Mouse (Mus musculus) CD4-positive, CD25-positive, alpha-beta regulatory T cell, adult 2 months (primary cell): ENCODE measurements around the gene Dgke.
"Not testable (repeated sequence)": the region's sequence is repeated elsewhere in the genome, so short reads cannot be mapped to it uniquely, and the experiment has no call there.

ENCODE experiments used
- DNase-seq: peaks from one replicate; pipeline ENCODE4 v3.0.0-alpha.2; 2012; ENCODE audit warnings: low read depth, low spot score

Gene Dgke

GRCm38 (mm10) chr11:89074783-89075413 lies 8.2 kb upstream of the Dgke start:
- DNase-seq, result no peak

DNA sequence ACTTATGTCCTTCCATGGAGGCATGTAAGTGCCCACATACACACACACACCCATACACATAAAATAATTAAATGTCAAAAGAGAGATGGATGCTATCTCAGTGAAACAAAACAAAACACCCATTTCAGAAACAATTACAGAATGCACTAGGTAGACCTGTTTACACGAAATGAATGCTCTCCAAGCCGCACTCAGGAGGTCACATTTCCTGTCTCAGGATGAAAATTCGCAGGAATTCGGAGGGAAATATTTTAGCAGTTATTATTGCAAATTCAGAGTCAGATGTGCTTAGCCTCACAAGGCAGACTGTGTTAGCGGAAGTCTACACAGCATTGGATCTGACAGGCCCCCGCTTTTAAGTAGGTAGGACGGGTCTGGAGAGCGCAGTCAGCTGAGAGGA lies 6.9 kb upstream of the Dgke start, which contains the start of gene Gm525:
Gm525 (plus strand) TSS at position 301 of the 400 bp plus-strand sequence.
- DNase-seq, result no peak

GRCm38 (mm10) chr11:89071522-89071921 lies 4.9 kb upstream of the Dgke start:
- DNase-seq, result no peak

GRCm38 (mm10) chr11:89069303-89069702 lies 2.7 kb upstream of the Dgke start:
- DNase-seq, result peak; percentile 83

DNA sequence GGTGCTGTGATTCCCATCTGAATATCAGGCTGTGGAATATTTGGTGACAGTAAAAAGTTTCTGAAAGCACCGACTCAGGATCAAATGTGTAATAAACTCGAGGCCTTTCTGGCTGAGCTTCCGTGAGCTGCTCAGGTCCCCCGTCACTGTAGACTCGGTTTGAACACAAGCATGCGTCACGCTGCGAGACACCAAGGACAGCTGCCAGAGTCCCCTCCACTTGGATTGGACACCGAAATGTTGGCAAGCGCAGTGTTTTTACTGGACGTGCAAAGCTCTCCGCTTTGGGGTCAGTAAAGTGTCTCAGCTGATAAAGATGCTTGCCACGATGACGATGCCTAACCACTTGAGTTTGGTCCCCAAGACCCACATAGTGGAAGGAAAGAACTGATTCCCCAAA lies 2.0 kb upstream of the Dgke start:
- DNase-seq, result no peak

GRCm38 (mm10) chr11:89067871-89068490 lies 1.3 kb upstream of the Dgke start:
- DNase-seq, result no peak

DNA sequence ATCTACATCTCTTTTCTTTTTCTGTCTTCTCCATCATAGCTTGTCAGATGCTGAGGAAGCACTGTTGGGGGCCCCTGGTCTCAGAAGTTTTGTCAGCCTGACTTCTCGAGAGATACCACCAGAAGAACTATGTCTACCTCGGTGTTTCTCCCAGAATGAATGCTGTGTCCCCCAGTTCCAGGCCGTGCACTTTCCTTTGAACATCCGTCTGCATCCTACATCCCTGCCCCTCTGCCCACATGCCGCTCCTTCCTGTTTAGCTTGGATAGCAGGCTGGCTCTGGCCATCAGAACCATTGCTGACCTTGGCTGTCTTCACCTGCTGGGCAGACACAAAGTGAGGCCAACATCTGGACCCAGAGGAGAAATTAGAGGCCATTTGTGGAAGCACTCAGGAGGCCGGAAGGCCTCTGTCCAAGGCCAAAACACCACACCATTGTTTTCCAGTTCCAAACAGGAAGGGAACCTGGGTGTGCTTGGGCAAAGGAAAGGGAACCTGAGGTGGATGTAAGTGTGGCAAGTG lies 712 bp upstream of the Dgke start:
- no peak for DNase-seq

DNA sequence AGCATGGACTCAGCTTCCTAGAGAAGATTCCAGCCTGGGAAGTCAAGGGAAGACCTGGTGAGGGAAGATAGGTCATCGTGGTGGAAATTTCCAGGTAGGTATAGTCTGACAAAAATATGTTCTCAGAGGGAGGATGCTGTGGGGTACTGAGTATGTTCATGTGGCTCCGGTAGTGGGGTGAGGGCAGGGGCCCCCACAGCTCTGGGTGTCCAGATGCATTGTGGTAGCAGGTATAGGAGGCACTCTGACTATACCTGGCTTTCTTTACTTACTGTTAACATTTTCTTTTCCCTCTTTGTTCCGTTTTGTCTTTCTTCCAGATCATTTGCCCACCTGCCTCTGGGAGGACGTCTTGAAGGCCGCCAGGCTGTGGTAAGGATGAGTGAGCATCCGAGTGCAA lies 524 bp downstream of the Dgke start:
- no peak for DNase-seq

GRCm38 (mm10) chr11:89065297-89065696 lies 1.4 kb downstream of the Dgke start:
- peak; percentile 68 for DNase-seq

GRCm38 (mm10) chr11:89064312-89064711 lies 2.3 kb downstream of the Dgke start:
- no peak for DNase-seq

DNA sequence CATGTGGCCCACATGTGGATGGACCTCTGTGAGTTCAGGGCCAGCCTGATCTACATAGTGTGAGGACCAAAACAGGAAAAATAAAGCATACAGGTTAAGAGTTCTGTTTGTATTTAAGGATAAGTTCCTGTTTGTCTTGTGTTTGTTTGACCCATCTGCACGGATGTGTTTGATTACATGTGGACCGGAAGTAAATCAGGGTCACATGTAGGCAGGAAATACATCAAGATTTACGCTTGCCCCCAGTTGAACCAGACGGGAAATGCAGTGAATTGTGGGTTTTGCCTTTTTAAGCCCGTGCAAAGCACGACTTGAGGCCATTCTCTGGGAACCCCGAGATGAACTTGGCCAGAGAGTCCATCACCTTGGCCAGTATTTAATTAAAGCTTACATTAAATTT lies 5.3 kb downstream of the Dgke start:
- peak; percentile 60 for DNase-seq

- DNase-seq, result peak; percentile 96
Measured at GRCm38 (mm10) chr11:89060423-89061089, 6.1 kb downstream of the Dgke start.

DNA sequence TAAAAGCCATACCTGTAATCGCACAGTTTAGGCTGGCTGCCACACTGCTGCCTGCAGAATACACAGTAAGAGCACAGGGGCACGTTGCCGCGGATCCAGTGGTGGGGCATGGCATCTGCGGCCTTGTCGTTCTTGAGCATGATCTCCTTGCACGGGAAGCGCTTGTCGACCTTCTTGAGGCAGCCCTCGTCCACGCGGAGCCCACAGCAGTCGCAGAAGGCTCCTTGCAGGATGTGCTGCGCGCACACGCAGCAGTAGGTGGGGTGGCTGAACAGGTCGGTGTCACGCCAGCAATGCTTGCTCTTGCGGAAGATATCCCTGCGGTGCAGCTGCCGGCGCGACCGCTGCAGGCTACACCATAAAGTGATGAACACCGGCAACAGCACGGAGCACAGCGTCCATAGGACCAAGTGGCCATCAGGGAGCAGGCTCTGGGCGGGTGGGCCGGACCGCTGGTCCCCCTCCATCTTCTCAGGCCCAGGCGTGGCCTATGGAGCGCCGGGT lies 6.7 kb downstream of the Dgke start:
- DNase-seq, result peak; percentile 78

DNA sequence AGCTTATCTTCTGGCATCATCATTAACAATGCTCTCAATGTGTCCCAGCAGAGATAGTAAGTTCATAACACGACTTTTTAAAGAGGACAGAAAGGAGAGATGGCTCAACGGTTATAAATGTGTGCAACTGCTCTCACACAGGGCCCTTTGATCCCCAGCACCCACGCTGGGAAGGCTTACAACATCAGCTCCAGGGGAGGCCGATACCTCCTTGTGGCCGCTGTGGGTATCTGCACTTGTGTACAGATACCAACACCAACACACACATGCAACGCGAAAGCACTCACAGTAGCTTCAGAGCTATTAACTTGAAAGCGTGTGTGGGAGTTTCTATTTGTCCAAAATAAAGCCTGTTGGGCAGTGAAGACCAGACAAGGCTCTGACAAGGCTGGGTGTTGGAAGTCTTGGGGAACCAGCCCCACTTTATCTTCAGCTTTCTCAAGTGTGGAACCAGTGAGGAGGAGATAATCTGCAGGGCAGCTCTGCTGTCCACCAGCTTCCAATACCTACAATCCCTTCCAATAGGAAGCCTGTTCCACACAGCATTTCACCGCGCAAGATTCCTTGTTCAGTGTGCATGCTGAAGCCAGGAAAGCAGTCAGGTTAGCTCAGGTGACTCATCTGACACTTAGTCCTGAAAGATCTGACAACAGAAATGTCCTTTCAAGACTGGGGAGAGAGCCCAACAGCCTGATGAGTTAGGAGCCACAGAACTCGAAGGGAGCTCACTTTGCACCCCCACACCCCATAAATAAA lies 8.0 kb downstream of the Dgke start:
- DNase-seq, result peak; percentile 73

GRCm38 (mm10) chr11:89055931-89056690 lies 10.5 kb downstream of the Dgke start:
- DNase-seq, result no peak

DNA sequence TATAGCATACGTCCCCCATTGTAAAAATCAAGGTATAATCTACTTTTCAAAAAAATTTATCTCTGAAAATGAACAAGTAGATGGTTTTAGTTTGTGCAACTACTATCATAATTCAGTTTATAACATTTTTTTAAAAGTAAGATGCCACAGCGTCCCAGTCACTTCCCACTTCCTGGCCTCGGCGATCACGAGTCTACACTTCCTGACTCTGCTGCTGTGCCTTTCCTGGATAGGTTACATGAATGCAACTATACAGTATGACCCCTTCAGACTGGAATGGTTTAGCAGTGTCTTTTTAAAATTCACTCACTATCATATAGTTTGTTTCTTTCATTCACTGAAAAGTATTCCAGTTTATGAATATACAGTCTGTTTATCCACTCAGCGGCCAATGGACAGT lies 14.9 kb downstream of the Dgke start:
- no peak for DNase-seq

DNA sequence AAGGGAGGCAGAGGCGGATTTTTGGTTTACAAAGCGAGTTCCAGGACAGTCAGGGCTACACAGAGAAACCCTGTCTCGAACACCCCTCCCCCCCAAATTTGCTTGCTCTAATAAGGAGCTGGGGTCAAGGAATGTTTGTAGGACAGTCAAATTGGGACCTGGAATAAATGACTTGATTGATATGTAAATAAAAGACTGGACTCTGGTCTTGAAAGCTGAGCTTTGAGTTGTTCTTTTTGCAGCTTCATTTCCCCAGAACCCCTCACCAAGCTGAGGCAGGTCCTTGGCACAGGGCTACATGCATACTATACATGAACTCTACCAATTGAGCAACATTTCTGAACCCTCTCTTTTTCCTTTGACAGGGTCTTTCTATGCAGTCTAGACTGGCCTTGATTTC lies 20.6 kb downstream of the Dgke start:
- no peak for DNase-seq

DNA sequence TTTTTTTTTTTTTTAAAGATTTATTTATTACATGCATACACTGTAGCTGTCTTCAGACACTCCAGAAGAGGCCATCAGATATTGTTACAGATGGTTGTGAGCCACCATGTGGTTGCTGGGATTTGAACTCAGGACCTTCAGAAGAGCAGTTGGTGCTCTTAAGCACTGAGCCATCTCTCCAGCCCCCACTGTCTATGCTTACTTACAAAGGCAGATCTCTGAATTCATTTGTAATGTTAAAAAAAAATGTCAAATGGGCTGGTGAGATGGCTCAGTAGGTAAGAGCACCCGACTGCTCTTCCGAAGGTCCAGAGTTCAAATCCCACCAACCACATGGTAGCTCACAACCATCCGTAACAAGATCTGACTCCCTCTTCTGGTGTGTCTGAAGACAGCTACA lies 21.1 kb downstream of the Dgke start:
- not testable (repeated sequence) for DNase-seq

DNA sequence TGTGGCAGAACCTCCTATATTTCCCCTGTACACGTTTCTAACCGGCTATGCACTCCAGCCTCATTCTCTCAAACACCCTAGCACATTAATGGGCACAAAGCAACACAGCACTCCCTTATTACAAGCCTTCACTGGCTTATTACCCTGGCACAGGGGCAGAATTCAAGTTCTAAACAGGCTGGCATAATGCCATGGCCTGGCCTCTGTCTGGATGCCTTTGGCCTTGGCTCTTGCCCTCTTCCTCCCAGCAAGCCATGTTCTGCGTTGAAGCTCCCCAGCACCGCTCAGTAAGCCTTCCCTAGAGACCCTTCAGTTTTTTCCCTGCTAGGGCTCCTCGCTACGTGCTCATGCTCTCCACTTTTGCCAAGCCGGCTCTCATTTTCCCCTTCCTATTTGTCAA lies 23.6 kb downstream of the Dgke start:
- DNase-seq, result no peak

DNA sequence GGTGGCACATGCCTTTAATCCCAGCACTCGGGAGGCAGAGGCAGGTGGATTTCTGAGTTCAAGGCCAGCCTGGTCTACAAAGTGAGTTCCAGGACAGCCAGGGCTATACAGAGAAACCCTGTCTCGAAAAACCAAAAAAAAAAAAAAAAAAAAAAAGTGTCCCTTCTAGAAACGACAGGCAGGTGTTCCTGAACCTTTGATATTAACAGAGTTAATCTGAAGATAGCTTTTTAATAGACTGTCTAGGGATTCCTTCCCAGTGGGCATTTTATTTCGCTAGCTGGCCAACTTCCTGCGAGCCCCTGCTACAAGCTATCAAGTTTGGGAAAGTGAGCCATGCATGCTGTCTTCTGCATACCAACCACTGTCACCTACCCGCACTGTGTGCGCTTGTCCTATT lies 25.6 kb downstream of the Dgke start:
- DNase-seq, result not testable (repeated sequence)

GRCm38 (mm10) chr11:89039325-89039724 lies 27.3 kb downstream of the Dgke start:
- DNase-seq, result peak; percentile 86
